Mouse (Mus musculus): ENCODE results near the gene Hspbp1.

GRCm38 (mm10) chr7:4684632-4685417, at the start of gene Hspbp1:
- TF ChIP-seq POLR2A (IDR thresholded peaks at IDR 0.05; ENCODE audit: borderline replicate concordance, control insufficient read depth, low read depth, low read length) (peak; percentile 13; the same call in 1 of the 2 replicates), CTCF (IDR thresholded peaks at IDR 0.05; ENCODE audit: control insufficient read depth, insufficient read depth, low read length) (no peak)

All from bone marrow, adult 2 months (tissue).